Mouse (Mus musculus): ENCODE measurements around the gene Olfr465-ps1. TPM values are rescaled to one million over a fixed set of nuclear protein-coding genes. Genes with fewer than 3 reads are reported as not detected.

Gene Olfr465-ps1
- not detected for polyA plus RNA-seq (2017; shearing (Covaris generic))

DNA sequence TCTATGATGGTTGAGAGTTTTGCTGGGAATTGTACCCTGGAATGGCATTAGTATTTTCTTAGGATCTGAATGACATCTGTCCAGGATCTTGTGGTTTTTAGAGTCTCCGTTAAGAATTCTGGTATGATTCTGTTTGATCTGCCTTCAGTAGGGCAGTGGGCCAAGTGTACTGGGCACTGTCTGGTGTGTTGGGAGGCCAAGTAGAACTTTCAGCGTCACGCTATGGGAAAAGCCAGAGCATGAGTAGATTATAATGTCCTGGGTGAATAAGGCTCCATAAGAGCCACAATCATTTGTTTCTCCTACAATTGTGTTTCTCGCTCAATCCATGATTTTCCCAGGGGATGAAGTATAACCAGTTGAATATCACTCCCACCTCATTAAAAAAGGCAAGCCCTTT is at the start of gene Olfr465-ps1:
TSS of gene Olfr465-ps1 (plus strand) at position 301 of the 400 bp plus-strand sequence.
- ATAC-seq, result no peak

DNA sequence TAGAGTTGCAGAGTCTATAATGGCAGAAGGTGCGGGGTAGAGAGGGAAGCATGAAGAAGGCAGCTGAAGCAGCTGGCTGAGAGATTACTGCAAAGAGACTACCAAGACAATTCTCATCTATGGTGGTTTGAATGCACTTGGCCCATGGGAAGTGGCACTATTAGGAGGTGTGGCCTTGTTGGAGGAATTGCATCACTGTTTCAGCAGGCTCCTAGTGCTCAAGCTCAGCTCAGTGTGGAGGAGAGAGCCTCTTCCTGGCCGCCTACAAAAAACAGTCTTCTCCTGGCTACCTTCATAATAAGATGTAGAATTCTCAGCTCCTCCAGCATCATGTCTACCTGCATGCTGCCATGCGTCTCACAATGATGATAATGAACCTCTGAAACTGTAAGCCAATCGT is 42.0 kb upstream of the Olfr465-ps1 start:
- no peak for ATAC-seq

- no peak for ATAC-seq
Measured at GRCm38 (mm10) chr13:65097018-65097417, 40.9 kb upstream of the Olfr465-ps1 start.

DNA sequence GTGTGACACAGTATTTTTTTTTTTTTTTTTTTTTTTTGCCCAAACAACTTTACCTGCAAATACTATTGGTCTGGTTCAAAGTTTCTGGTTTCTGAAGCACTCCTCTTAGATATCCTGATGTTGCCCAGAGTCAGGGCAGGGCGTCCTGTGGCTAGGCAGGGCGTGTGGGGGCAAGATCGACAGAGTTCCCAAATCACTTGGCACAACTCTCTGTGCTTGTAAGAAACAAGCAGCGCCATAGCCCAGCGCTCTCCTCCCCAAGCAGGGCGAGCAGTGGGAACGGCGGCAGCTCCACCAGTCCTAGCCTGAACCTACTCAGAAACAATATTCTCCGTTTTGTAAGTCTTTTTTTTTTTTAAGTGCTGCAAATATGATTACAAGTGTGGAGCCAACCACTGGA is 37.2 kb upstream of the Olfr465-ps1 start:
- ATAC-seq, result no peak

GRCm38 (mm10) chr13:65101232-65101631 is 36.7 kb upstream of the Olfr465-ps1 start:
- ATAC-seq, result peak; percentile 64

DNA sequence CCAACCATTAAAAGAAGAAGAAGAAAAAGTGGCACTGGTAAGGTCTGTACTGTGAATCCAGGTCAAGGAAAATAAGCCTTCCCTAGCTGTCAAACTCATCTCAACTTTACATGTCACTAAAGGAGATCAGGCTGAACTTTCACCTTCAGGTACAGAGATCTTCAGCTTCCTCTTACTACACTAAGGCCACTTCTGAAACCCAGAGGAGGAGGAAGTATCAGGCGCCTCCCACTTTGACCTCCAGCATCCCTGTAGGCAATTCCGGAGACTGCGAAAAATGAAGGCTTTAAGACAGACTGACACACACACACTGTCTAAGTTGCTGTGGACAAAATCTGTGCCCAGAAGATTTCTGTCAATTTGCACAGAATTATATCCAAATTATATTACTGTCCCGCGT is 25.9 kb upstream of the Olfr465-ps1 start:
- ATAC-seq, result peak; percentile 25

DNA sequence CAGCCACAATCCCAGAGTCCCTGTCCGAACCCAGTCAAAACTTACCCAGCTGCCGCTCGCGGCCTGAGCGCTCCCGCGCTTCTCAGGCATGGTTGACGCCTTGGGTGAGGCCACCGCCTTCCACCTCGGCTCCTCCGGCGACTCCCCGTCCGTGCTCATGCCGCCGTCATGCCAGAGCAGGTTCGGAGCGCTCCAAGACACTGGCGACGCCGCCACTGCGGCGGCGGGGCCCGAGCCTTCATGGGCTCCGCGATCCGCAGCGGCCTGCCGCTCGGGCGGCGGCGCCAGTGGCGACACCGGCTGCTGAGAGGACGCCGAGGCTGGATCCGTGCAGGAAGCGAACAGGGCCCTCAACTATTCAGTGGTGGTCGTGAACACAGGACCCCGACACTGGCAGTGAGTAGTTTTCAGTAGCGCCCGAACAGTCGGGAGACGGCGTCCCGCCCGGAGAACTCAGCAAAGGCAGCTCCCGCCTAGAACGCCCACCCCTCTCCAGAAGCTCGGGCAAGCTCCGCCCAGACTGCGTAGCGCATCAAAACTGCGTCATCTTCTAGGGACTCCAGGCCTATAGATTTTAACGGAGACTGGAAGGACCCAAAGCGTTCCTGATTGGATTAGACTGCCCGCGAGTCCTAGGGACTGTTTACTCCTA is 25.3 kb upstream of the Olfr465-ps1 start, which contains the start of gene Mfsd14b:
TSS of gene Mfsd14b (minus strand) at position 517 of the 652 bp plus-strand sequence.
- peak; percentile 96 for ATAC-seq

DNA sequence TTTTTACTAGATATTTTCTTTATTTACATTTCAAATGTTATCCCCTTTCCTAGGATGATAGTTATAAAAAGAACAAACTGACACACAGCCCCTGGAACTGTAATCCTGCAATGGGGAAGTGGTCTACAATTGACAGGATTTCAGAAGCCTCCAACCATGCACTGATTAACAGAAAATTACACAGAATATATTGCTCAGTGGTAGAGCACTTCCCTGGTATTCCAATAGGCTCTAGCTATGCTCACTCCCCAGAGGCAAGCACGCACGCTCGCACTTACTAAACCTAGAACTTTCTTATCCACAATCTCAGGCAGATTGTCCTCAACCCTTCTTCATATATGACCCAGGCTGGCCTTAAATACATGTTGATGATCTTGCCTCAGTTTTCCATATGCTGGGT is 24.6 kb upstream of the Olfr465-ps1 start:
- no peak for ATAC-seq

DNA sequence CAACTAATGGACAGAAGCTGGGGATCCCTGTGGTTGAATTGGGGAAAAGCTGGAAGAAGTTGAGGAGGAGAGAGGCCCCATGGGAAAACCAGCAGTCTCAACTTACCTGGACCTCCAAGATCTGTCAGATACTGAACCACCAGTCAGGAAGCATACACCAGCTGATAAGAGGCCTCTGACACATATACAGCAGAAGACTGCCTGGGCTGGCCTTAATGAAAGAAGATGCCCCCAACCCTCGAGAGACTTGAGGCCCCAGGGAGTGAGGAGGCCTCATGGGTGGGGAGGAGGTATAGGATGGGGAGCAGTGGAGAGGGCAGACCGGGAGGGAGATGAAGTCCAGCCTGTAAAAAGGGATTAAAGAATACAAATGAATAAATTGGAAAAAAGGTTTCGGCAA is 16.9 kb upstream of the Olfr465-ps1 start:
- ATAC-seq, result no peak

DNA sequence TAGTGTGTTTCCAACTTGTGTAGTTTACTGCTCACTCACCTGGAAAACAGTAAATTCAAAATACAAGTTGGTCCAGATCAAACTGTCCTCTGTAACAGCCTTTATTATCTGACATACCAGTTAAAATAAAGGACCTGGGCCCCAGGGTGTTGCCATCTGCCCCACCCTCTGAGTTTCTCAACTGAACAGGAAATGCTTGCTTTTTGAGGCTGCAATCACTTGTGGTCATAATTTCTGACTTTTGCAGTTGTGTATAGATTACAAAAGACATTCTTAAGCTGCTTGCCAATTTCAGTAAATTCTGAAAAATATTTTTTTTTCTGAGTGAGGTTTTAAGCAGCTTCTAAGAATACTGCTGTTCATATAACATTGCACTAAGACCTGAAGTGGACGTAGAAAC is 15.8 kb upstream of the Olfr465-ps1 start:
- no peak for ATAC-seq

GRCm38 (mm10) chr13:65127063-65127847 is 10.6 kb upstream of the Olfr465-ps1 start:
- ATAC-seq, result peak; percentile 61

GRCm38 (mm10) chr13:65149940-65150339 is 12.1 kb downstream of the Olfr465-ps1 start, which contains the start of gene Olfr466:
Gene Olfr466, plus strand, starts transcription at chr13:65150240.
- no peak for ATAC-seq

DNA sequence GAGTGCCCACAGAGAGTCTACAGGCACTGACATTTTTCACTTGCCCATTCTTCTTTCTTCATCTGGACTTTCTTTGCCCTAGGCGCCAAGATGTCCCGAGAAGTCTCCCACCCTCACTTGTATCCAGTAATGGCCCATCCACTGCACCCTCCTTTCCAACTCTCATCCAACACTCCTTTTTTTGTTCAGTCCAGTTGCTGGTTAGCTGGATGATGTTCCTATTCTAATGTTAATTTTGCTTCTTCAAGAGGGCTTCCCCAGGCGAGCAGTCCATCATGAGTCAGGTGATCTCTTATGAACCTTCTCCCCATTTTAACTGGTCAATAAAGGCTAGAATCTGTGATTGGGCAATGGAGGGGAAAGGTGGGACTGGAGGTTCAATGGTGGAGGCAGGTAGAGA is 36.2 kb downstream of the Olfr465-ps1 start:
- no peak for ATAC-seq

- peak; percentile 74 for ATAC-seq
Measured at GRCm38 (mm10) chr13:65175734-65176471, 38.0 kb downstream of the Olfr465-ps1 start.

DNA sequence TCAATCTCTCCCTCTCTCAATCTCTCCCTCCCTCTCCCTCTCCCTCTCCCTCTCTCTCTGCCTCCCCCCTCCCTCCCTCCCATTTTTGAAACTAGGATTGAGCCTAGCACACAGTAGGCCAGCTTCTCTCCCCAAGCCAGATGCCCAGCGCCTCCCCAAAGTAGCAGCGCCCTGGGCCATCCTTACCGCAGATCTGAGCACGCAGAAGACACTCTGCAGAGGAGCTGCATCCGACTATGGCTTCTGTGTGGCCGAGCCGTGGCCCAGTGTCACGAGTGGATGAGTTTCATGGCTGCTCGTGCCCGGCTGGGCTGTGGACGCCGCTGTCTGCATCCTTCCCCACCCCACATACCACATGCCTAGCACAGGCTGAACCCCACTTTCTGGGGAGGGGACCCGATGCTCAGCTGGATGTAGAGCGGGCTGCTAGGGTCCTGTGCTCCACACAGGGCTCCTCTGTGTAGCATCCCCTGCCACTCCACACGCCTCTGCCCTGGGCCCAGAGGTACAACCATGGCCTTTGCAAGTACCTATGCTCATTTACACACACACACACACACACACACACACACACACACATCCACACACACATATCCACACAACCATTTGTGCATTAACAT is 38.7 kb downstream of the Olfr465-ps1 start:
- ATAC-seq, result no peak

Other genes with a start within 250 kb of the Olfr465-ps1 start
- not detected for gene Cntnap3, start 234.1 kb upstream of the Olfr465-ps1 start, polyA plus RNA-seq (2017; shearing (Covaris generic))
- gene Spata31, start 220.7 kb upstream of the Olfr465-ps1 start, polyA plus RNA-seq (2017; shearing (Covaris generic)), result not detected
- not detected for gene Spata31d1c, start 105.0 kb upstream of the Olfr465-ps1 start, polyA plus RNA-seq (2017; shearing (Covaris generic))
- not detected for gene Prss47, start 85.3 kb upstream of the Olfr465-ps1 start, polyA plus RNA-seq (2017; shearing (Covaris generic))
- 10 to 100 TPM; 10.1 to 16.5 TPM for gene Mfsd14b, start 25.1 kb upstream of the Olfr465-ps1 start, polyA plus RNA-seq (2017; shearing (Covaris generic))
- gene Olfr466, start 12.2 kb downstream of the Olfr465-ps1 start, polyA plus RNA-seq (2017; shearing (Covaris generic)), result under 1 TPM in 1 of 2 experiments, not detected in 1; 0.08 TPM
- not detected for gene Nlrp4f, start 67.9 kb downstream of the Olfr465-ps1 start, polyA plus RNA-seq (2017; shearing (Covaris generic))
- gene Gm10775, start 121.5 kb downstream of the Olfr465-ps1 start, polyA plus RNA-seq (2017; shearing (Covaris generic)), result not detected
- gene Zfp369, start 140.7 kb downstream of the Olfr465-ps1 start, polyA plus RNA-seq (2017; shearing (Covaris generic)), result 10 to 100 TPM; 14.5 to 16.7 TPM

Data from CD4-positive, CD25-positive, alpha-beta regulatory T cell, adult 4 months (primary cell).